Mouse (Mus musculus) forebrain, embryonic 16.5 days (tissue): Measurements from ENCODE around the gene Tstd2. TPM values are rescaled to one million over a fixed set of nuclear protein-coding genes. Genes with fewer than 3 reads are reported as not detected.

ENCODE experiments used
- ATAC-seq: fragments of 200-750 bp; cut with Nextera tagmentation; 2 replicates; pipeline ENCODE4 v1.8.0; 2017; ENCODE audit warnings: mild to moderate bottlenecking, moderate library complexity
- H3K27ac ChIP-seq: fragments of 300-500 bp; sonication (generic); 2 replicates; pipeline ENCODE4 v1.5.1; 2014; ENCODE audit warnings: low read length, control low read depth
- H3K27me3 ChIP-seq: fragments of 300-500 bp; sonication (generic); replicated peaks from 2 replicates; pipeline ENCODE4 v1.6.1; 2014; ENCODE audit warnings: low read length; ENCODE audit not compliant: control insufficient read depth, insufficient read depth
- H3K36me3 ChIP-seq: fragments of 300-500 bp; sonication (generic); 2 replicates; pipeline ENCODE4 v1.6.1; 2014; ENCODE audit not compliant: control insufficient read depth, insufficient read depth
- H3K4me1 ChIP-seq: fragments of 300-500 bp; sonication (generic); replicated peaks from 2 replicates; pipeline ENCODE4 v1.6.1; 2014; ENCODE audit warnings: low read length; ENCODE audit not compliant: control insufficient read depth, insufficient read depth
- H3K4me2 ChIP-seq: fragments of 300-500 bp; sonication (generic); 2 replicates; pipeline ENCODE4 v1.6.1; 2014; ENCODE audit warnings: mild to moderate bottlenecking, low read length, control low read depth
- H3K4me3 ChIP-seq: fragments of 300-500 bp; sonication (generic); replicated peaks from 2 replicates; pipeline ENCODE4 v1.5.1; 2014; ENCODE audit warnings: mild to moderate bottlenecking, low read length, control low read depth
- H3K9ac ChIP-seq: fragments of 300-500 bp; sonication (generic); replicated peaks from 2 replicates; pipeline ENCODE4 v1.6.1; 2014; ENCODE audit warnings: low read depth, low read length, control low read depth
- H3K9me3 ChIP-seq: fragments of 300-500 bp; sonication (generic); 2 replicates; pipeline ENCODE4 v1.6.1; 2016; ENCODE audit warnings: low read length; ENCODE audit not compliant: control insufficient read depth
- WGBS: fragments of 180-500 bp; shearing (Covaris S2); extraction: QIAGEN DNeasy Blood & Tissue Kit; methylation state at CpG from one replicate; pipeline ENCODE4 v1.1.7; 2014; 5-methylcytosine and 5-hydroxymethylcytosine counted together
- polyA plus RNA-seq: library from polyadenylated mRNA; unstranded; fragments of >200 nt; fragmentation: Nextera tagmentation; extraction: Ambion mirVana; gene quantifications from 2 replicates; pipeline ENCODE4 v1.2.1, GENCODE M21; 2015

Tstd2 gene
- polyA plus RNA-seq, result 32.3 and 37.7 TPM in 2 replicates

- peaks cover 4% of the 10 kb centered on the region; the same call in 1 of the 2 replicates for H3K36me3 ChIP-seq
- WGBS, result under 1% methylated on average over 90 of the region's 90 CpGs
- peaks cover 25% of the 10 kb centered on the region for H3K4me1 ChIP-seq
- ATAC-seq, result peak; percentile 91
- peak within 1 kb of the TSS; percentile 98 for H3K4me3 ChIP-seq
- peak within 1 kb of the TSS; percentile 99 for H3K27ac ChIP-seq
- no peaks in the 10 kb centered on the region for H3K27me3 ChIP-seq
- peak within 1 kb of the TSS; percentile 83 for H3K4me2 ChIP-seq
- H3K9me3 ChIP-seq, result no peaks in the 10 kb centered on the region
- peak within 1 kb of the TSS; percentile 97 for H3K9ac ChIP-seq
Measured at GRCm38 (mm10) chr4:46138287-46139222, at the start of gene Tstd2, which contains the start of gene Ncbp1. Tstd2 (minus strand) TSS chr4:46138694. Ncbp1 (plus strand) TSS chr4:46138613.

GRCm38 (mm10) chr4:46186466-46186865, 48.0 kb upstream of the Tstd2 start:
- 71% methylated on average over 3 of the region's 3 CpGs for WGBS

GRCm38 (mm10) chr4:46185890-46186289, 47.4 kb upstream of the Tstd2 start:
- no peak for ATAC-seq
- Histone ChIP-seq H3K27me3 (no peaks in the 10 kb centered on the region), H3K4me1 (no peaks in the 10 kb centered on the region), H3K27ac (no peak overlapping the region), H3K4me3 (no peak overlapping the region), H3K4me2 (no peak overlapping the region), H3K9ac (no peak overlapping the region), H3K36me3 (peaks cover 37% of the 10 kb centered on the region), H3K9me3 (no peaks in the 10 kb centered on the region)
- WGBS, result 67% methylated on average over 9 of the region's 9 CpGs

More at GRCm38 (mm10) chr4:46186466-46186865, 48.0 kb upstream of the Tstd2 start:
- H3K9ac ChIP-seq, result no peak overlapping the region
- peaks cover 33% of the 10 kb centered on the region for H3K36me3 ChIP-seq
- no peaks in the 10 kb centered on the region for H3K4me1 ChIP-seq
- H3K27me3 ChIP-seq, result no peaks in the 10 kb centered on the region
- H3K9me3 ChIP-seq, result no peaks in the 10 kb centered on the region
- H3K4me3 ChIP-seq, result no peak overlapping the region
- no peak overlapping the region for H3K4me2 ChIP-seq
- no peak overlapping the region for H3K27ac ChIP-seq
- no peak for ATAC-seq

GRCm38 (mm10) chr4:46185423-46185822, 46.9 kb upstream of the Tstd2 start:
- Histone ChIP-seq H3K27me3 (no peaks in the 10 kb centered on the region), H3K4me2 (no peak overlapping the region), H3K27ac (no peak overlapping the region), H3K4me3 (no peak overlapping the region), H3K36me3 (peaks cover 38% of the 10 kb centered on the region), H3K9ac (no peak overlapping the region), H3K9me3 (no peaks in the 10 kb centered on the region), H3K4me1 (no peaks in the 10 kb centered on the region)
- 71% methylated on average over 8 of the region's 8 CpGs for WGBS
- no peak for ATAC-seq

- Histone ChIP-seq H3K4me3 (no peak overlapping the region), H3K27me3 (no peaks in the 10 kb centered on the region), H3K27ac (no peak overlapping the region), H3K9me3 (no peaks in the 10 kb centered on the region), H3K4me2 (no peak overlapping the region), H3K4me1 (no peaks in the 10 kb centered on the region), H3K36me3 (peaks cover 37% of the 10 kb centered on the region), H3K9ac (no peak overlapping the region)
- WGBS, result 92% methylated on average over 7 of the region's 7 CpGs
- no peak for ATAC-seq
Measured at GRCm38 (mm10) chr4:46182181-46182580, 43.7 kb upstream of the Tstd2 start.

GRCm38 (mm10) chr4:46181168-46181567, 42.7 kb upstream of the Tstd2 start:
- H3K27me3 ChIP-seq, result no peaks in the 10 kb centered on the region
- H3K9ac ChIP-seq, result no peak overlapping the region
- H3K27ac ChIP-seq, result no peak overlapping the region
- H3K4me2 ChIP-seq, result no peak overlapping the region
- whole genome bisulfite sequencing, result 72% methylated on average over 6 of the region's 6 CpGs
- H3K4me3 ChIP-seq, result no peak overlapping the region
- no peaks in the 10 kb centered on the region for H3K4me1 ChIP-seq
- no peaks in the 10 kb centered on the region for H3K9me3 ChIP-seq
- no peak for ATAC-seq
- peaks cover 37% of the 10 kb centered on the region for H3K36me3 ChIP-seq

- ATAC-seq, result no peak
- 88% methylated on average over 7 of the region's 7 CpGs for WGBS
Measured at GRCm38 (mm10) chr4:46177496-46177895, 39.0 kb upstream of the Tstd2 start.

GRCm38 (mm10) chr4:46177018-46177417, 38.5 kb upstream of the Tstd2 start:
- Histone ChIP-seq H3K4me3 (no peak overlapping the region), H3K27ac (no peak overlapping the region), H3K27me3 (no peaks in the 10 kb centered on the region), H3K4me2 (no peak overlapping the region), H3K36me3 (peaks cover 35% of the 10 kb centered on the region), H3K4me1 (no peaks in the 10 kb centered on the region), H3K9ac (no peak overlapping the region), H3K9me3 (no peaks in the 10 kb centered on the region)
- 76% methylated on average over 5 of the region's 5 CpGs for WGBS
- ATAC-seq, result no peak

More at GRCm38 (mm10) chr4:46177496-46177895, 39.0 kb upstream of the Tstd2 start:
- Histone ChIP-seq H3K36me3 (peaks cover 37% of the 10 kb centered on the region), H3K4me3 (no peak overlapping the region), H3K27ac (no peak overlapping the region), H3K4me1 (no peaks in the 10 kb centered on the region), H3K4me2 (no peak overlapping the region), H3K27me3 (no peaks in the 10 kb centered on the region), H3K9me3 (no peaks in the 10 kb centered on the region), H3K9ac (no peak overlapping the region)

GRCm38 (mm10) chr4:46176313-46176712, 37.8 kb upstream of the Tstd2 start:
- ATAC-seq, result no peak
- no peak overlapping the region for H3K9ac ChIP-seq
- 78% methylated on average over 4 of the region's 4 CpGs for WGBS

More at GRCm38 (mm10) chr4:46176313-46176712, 37.8 kb upstream of the Tstd2 start:
- Histone ChIP-seq H3K4me3 (no peak overlapping the region), H3K27me3 (no peaks in the 10 kb centered on the region), H3K36me3 (peaks cover 40% of the 10 kb centered on the region), H3K4me1 (no peaks in the 10 kb centered on the region), H3K9me3 (no peaks in the 10 kb centered on the region), H3K4me2 (no peak overlapping the region), H3K27ac (no peak overlapping the region)
